Mouse (Mus musculus) Muller cell, postnatal 12 days (primary cell): ENCODE results near the gene Aifm3.
"Not testable (repeated sequence)": the region's sequence is repeated elsewhere in the genome, so short reads cannot be mapped to it uniquely, and the experiment has no call there.

Source experiments
- DNase-seq: peaks from one replicate; pipeline ENCODE4 v3.0.0-alpha.2; 2015; ENCODE audit errors: inconsistent ontology term

Aifm3 gene

GRCm38 (mm10) chr16:17553910-17554685 is 64.7 kb downstream of the Aifm3 start:
- DNase-seq: no peak

GRCm38 (mm10) chr16:17554702-17555101 is 65.3 kb downstream of the Aifm3 start:
- DNase-seq: not testable (repeated sequence)

- DNase-seq: no peak
Measured at GRCm38 (mm10) chr16:17556180-17556579, 66.8 kb downstream of the Aifm3 start.

GRCm38 (mm10) chr16:17556907-17557306 is 67.5 kb downstream of the Aifm3 start:
- DNase-seq: no peak
